Mouse (Mus musculus): ENCODE measurements around the gene Ubd. TPM values are rescaled to one million over a fixed set of nuclear protein-coding genes. Genes with fewer than 3 reads are reported as not detected.

The Ubd gene
- not detected for polyA plus RNA-seq (2017; shearing (Covaris generic))

DNA sequence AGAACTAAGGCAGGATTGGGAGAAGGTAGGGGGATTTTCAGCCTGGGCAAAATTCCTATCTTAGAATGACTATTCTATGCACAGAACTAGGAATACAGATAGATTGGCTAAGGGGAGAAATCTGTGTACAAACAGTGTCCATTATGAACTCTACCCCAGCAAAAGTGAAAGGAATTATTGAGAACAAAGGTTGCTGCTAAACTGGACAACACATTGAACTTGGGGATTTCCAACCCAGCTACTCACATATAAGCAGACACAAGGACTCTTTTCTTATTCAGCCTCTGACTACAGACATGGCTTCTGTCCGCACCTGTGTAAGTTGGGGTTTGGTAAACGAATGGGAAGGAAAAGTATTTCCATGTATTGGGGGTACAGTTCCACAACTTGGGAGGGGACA is at the start of gene Ubd:
Gene Ubd (plus strand): TSS at position 237 of the 400 bp plus-strand sequence.

DNA sequence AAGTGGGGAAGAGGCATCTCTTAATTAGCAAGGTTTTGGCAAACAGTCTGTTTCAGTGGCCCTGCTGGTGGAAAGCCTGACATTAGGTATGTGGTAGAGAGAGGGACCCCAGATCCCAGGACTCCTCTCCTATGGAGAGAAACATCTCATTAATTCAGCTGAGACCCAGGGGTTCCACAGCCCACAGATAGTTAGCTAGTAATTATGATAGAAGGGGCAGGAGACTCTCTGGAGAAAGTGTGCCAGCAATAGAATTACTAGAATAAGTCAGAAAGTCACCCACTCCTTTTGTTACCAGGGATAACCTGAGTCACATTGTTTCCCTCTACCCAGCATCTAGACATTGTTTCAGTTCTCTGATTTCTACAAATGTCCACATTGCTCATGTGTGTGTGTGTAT is 32.3 kb upstream of the Ubd start, which contains the start of gene Olfr93:
Gene Olfr93 (minus strand): TSS at position 101 of the 400 bp plus-strand sequence.

DNA sequence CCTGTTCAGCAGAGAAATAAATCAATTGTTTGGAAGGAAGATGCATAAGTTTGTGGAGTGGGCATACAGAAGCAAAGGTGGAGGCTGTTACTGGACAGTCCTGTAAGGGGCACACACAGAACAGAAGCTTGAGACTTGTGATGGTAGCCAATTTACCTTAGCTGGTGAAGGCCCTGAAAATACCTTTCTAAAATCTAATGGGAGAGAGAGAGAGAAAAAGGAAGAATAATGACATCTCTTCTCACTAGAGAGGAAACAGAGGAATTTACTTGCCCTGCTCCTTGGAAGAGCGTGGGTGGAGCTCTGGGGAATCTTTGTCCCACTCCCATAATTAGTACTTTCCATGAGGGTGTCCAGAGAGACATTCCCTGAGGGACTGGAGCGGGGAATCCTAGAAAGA is 7.2 kb downstream of the Ubd start, which contains the start of gene Olfr94:
Gene Olfr94 (minus strand): TSS at position 101 of the 400 bp plus-strand sequence.

DNA sequence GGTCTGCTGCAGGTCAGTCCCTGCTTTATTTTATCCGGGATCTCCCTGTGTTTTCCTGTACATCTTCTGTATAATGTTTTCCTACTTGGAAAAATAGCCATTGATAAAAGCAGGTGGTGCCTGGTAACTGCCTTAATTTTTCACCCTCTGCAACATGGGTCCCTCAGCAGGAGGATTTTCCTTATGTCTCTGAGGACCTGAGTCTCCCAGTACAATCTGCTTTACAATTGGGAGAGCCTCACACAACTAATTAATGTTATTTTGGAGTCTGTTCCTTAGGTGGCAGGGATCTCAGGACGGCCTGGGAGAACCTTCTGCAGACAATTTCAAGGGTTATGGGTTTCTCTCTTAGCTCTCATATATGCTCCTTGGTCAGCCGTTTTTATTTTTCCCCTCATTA is 19.3 kb downstream of the Ubd start, which contains the start of gene Olfr95:
Gene Olfr95 (minus strand): TSS at position 101 of the 400 bp plus-strand sequence.

DNA sequence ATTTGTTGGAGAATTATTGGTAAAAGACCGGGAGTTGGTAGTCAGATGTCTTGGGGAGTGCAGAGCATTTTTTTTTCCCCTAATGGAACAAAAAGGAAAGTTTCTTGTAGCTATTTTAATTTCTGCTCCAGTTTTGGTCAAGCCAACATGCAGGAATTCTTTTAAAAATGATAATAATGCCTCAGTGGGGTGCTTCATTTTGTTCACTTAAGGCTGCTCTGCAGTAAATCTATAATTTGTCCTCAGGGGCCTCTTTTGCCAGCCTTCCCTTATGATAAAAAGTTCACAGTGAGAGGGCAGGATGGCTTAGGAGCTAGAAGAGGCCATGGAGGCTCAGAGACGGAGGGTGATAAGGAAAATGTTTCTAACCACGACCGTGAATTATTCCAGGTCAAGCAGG is 26.2 kb downstream of the Ubd start, which contains the start of gene Olfr96:
Gene Olfr96 (plus strand): TSS at position 301 of the 400 bp plus-strand sequence.

DNA sequence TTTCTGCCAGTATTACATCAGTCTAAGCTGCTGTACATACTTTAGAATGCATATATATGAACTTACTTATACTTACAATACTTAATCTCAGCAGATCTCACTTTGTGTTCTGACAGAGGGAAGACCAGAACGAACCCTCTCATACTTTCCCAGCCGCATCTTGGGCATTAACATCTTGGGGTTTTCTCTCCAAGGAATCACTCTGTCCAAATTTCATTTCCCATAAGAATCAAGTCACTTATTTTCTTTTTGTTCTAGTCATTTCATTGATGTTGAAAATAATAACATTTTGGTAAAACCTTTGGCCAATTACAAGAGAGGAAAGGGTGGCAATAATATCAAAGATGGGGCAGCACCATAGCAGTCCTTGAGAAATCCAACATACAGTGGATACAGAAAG is 43.5 kb downstream of the Ubd start, which contains the start of gene Olfr97:
Gene Olfr97 (minus strand): TSS at position 101 of the 400 bp plus-strand sequence.

Other genes starting within 250 kb of the Ubd start
- 243 TPM for gene Ppp1r11, start 242.2 kb upstream of the Ubd start, polyA plus RNA-seq (2017; shearing (Covaris generic))
- 133 TPM for gene Znrd1, start 235.3 kb upstream of the Ubd start, polyA plus RNA-seq (2017; shearing (Covaris generic))
- gene Znrd1as, start 235.3 kb upstream of the Ubd start, polyA plus RNA-seq (2017; shearing (Covaris generic)) = 2.6 TPM
- not detected for gene 2410137M14Rik, start 212.7 kb upstream of the Ubd start, polyA plus RNA-seq (2017; shearing (Covaris generic))
- gene H2-M5, start 204.4 kb upstream of the Ubd start, polyA plus RNA-seq (2017; shearing (Covaris generic)) = not detected
- gene Zfp57, start 192.7 kb upstream of the Ubd start, polyA plus RNA-seq (2017; shearing (Covaris generic)) = not detected
- not detected for gene Mog, start 170.5 kb upstream of the Ubd start, polyA plus RNA-seq (2017; shearing (Covaris generic))
- 14.8 TPM for gene Gabbr1, start 147.9 kb upstream of the Ubd start, polyA plus RNA-seq (2017; shearing (Covaris generic))
- not detected for gene Olfr90, start 105.4 kb upstream of the Ubd start, polyA plus RNA-seq (2017; shearing (Covaris generic))
- gene Olfr91, start 95.6 kb upstream of the Ubd start, polyA plus RNA-seq (2017; shearing (Covaris generic)) = not detected
- not detected for gene Olfr92, start 73.8 kb upstream of the Ubd start, polyA plus RNA-seq (2017; shearing (Covaris generic))
- gene Olfr93, start 32.4 kb upstream of the Ubd start, polyA plus RNA-seq (2017; shearing (Covaris generic)) = not detected
- gene Olfr94, start 7.1 kb downstream of the Ubd start, polyA plus RNA-seq (2017; shearing (Covaris generic)) = not detected
- gene Olfr95, start 19.2 kb downstream of the Ubd start, polyA plus RNA-seq (2017; shearing (Covaris generic)) = not detected
- not detected for gene Olfr96, start 26.3 kb downstream of the Ubd start, polyA plus RNA-seq (2017; shearing (Covaris generic))
- gene Olfr97, start 43.4 kb downstream of the Ubd start, polyA plus RNA-seq (2017; shearing (Covaris generic)) = not detected
- gene Olfr98, start 69.9 kb downstream of the Ubd start, polyA plus RNA-seq (2017; shearing (Covaris generic)) = not detected
- 86.2 TPM for gene H2-M3, start 76.3 kb downstream of the Ubd start, polyA plus RNA-seq (2017; shearing (Covaris generic))
- 2.2 TPM for gene Olfr99, start 89.6 kb downstream of the Ubd start, polyA plus RNA-seq (2017; shearing (Covaris generic))
- not detected for gene Olfr101, start 110.4 kb downstream of the Ubd start, polyA plus RNA-seq (2017; shearing (Covaris generic))
- not detected for gene Olfr102, start 123.2 kb downstream of the Ubd start, polyA plus RNA-seq (2017; shearing (Covaris generic))
- gene Olfr103, start 145.8 kb downstream of the Ubd start, polyA plus RNA-seq (2017; shearing (Covaris generic)) = not detected
- gene Olfr104-ps, start 165.7 kb downstream of the Ubd start, polyA plus RNA-seq (2017; shearing (Covaris generic)) = not detected
- gene Olfr105-ps, start 185.1 kb downstream of the Ubd start, polyA plus RNA-seq (2017; shearing (Covaris generic)) = not detected
- not detected for gene Olfr106-ps, start 196.5 kb downstream of the Ubd start, polyA plus RNA-seq (2017; shearing (Covaris generic))
- not detected for gene Olfr107, start 205.3 kb downstream of the Ubd start, polyA plus RNA-seq (2017; shearing (Covaris generic))

Measured in effector memory CD4-positive, alpha-beta T cell, adult 5 months (primary cell).